Mouse (Mus musculus): ENCODE results near the gene Micall2. TPM values are rescaled to one million over a fixed set of nuclear protein-coding genes. Genes with fewer than 3 reads are reported as not detected.

Gene Micall2
- polyA plus RNA-seq, 1 experiment from 2014 or later = 5.4 TPM

GRCm38 (mm10) chr5:139736504-139736940 is 386 bp upstream of the Micall2 start:
- Histone ChIP-seq H3K36me3 (ENCODE audit: control insufficient read depth, insufficient read depth, low read length) (no peaks in the 10 kb centered on the region), H3K27me3 (ENCODE audit: control insufficient read depth, insufficient read depth, low read length) (peaks cover 2% of the 10 kb centered on the region; the same call in 1 of the 2 replicates), H3K27ac (ENCODE audit: low read depth, low read length) (no peak overlapping the region), H3K4me1 (replicated peaks; ENCODE audit: control insufficient read depth, insufficient read depth, low read length) (peaks cover 13% of the 10 kb centered on the region; the same call in 1 of the 2 replicates), H3K9ac (ENCODE audit: low read length) (peak overlapping the region; percentile 23; the same call in 1 of the 2 replicates), H3K4me2 (ENCODE audit: low read depth, low read length, severe bottlenecking) (peak overlapping the region; percentile 29; the same call in 1 of the 2 replicates), H3K9me3 (ENCODE audit: control insufficient read depth, low read length) (no peaks in the 10 kb centered on the region), H3K4me3 (ENCODE audit: low read depth, low read length) (peak overlapping the region; percentile 45; the same call in 1 of the 2 replicates)
- DNase-seq (ENCODE audit: low spot score) (no peak), ATAC-seq (replicated peaks; ENCODE audit: low FRiP score) (peak; percentile 72)
- 16% methylated on average over 10 of the region's 10 CpGs for WGBS

- peaks cover 15% of the 10 kb centered on the region; the same call in 1 of the 2 replicates for H3K4me1 ChIP-seq (replicated peaks; ENCODE audit: control insufficient read depth, insufficient read depth, low read length)
- H3K4me3 ChIP-seq (ENCODE audit: low read depth, low read length) = no peak overlapping the region
- no peak for ATAC-seq (replicated peaks; ENCODE audit: low FRiP score)
- H3K9ac ChIP-seq (ENCODE audit: low read length) = no peak overlapping the region
- H3K9me3 ChIP-seq (ENCODE audit: control insufficient read depth, low read length) = no peaks in the 10 kb centered on the region
- H3K27me3 ChIP-seq (ENCODE audit: control insufficient read depth, insufficient read depth, low read length) = peaks cover 2% of the 10 kb centered on the region; the same call in 1 of the 2 replicates
- no peaks in the 10 kb centered on the region for H3K36me3 ChIP-seq (ENCODE audit: control insufficient read depth, insufficient read depth, low read length)
- H3K4me2 ChIP-seq (ENCODE audit: low read depth, low read length, severe bottlenecking) = peak overlapping the region; percentile 11; the same call in 1 of the 2 replicates
- 82% methylated on average over 7 of the region's 7 CpGs for WGBS
- no peak overlapping the region for H3K27ac ChIP-seq (ENCODE audit: low read depth, low read length)
- DNase-seq (ENCODE audit: low spot score) = no peak
These were observed 1.4 kb downstream of the Micall2 start for GRCm38 (mm10) chr5:139734746-139735145.

GRCm38 (mm10) chr5:139734016-139734415 is 2.1 kb downstream of the Micall2 start:
- WGBS = 80% methylated on average over 3 of the region's 3 CpGs
- H3K4me2 ChIP-seq (ENCODE audit: low read depth, low read length, severe bottlenecking) = no peak overlapping the region
- no peak overlapping the region for H3K9ac ChIP-seq (ENCODE audit: low read length)
- H3K36me3 ChIP-seq (ENCODE audit: control insufficient read depth, insufficient read depth, low read length) = no peaks in the 10 kb centered on the region
- H3K4me1 ChIP-seq (replicated peaks; ENCODE audit: control insufficient read depth, insufficient read depth, low read length) = peaks cover 15% of the 10 kb centered on the region; the same call in 1 of the 2 replicates
- no peak overlapping the region for H3K4me3 ChIP-seq (ENCODE audit: low read depth, low read length)
- no peak for DNase-seq (ENCODE audit: low spot score)
- H3K27ac ChIP-seq (ENCODE audit: low read depth, low read length) = no peak overlapping the region
- no peaks in the 10 kb centered on the region for H3K9me3 ChIP-seq (ENCODE audit: control insufficient read depth, low read length)
- no peak for ATAC-seq (replicated peaks; ENCODE audit: low FRiP score)
- peaks cover 2% of the 10 kb centered on the region; the same call in 1 of the 2 replicates for H3K27me3 ChIP-seq (ENCODE audit: control insufficient read depth, insufficient read depth, low read length)

GRCm38 (mm10) chr5:139732634-139733107 is 3.5 kb downstream of the Micall2 start:
- Histone ChIP-seq H3K27ac (ENCODE audit: low read depth, low read length) (no peak overlapping the region), H3K4me3 (ENCODE audit: low read depth, low read length) (no peak overlapping the region), H3K27me3 (ENCODE audit: control insufficient read depth, insufficient read depth, low read length) (peaks cover 2% of the 10 kb centered on the region; the same call in 1 of the 2 replicates), H3K36me3 (ENCODE audit: control insufficient read depth, insufficient read depth, low read length) (no peaks in the 10 kb centered on the region), H3K4me2 (ENCODE audit: low read depth, low read length, severe bottlenecking) (no peak overlapping the region), H3K4me1 (replicated peaks; ENCODE audit: control insufficient read depth, insufficient read depth, low read length) (peaks cover 15% of the 10 kb centered on the region; the same call in 1 of the 2 replicates), H3K9ac (ENCODE audit: low read length) (no peak overlapping the region), H3K9me3 (ENCODE audit: control insufficient read depth, low read length) (no peaks in the 10 kb centered on the region)
- no peak for ATAC-seq (replicated peaks; ENCODE audit: low FRiP score)
- 81% methylated on average over 11 of the region's 11 CpGs for WGBS
- no peak for DNase-seq (ENCODE audit: low spot score)

GRCm38 (mm10) chr5:139730712-139731486 is 5.2 kb downstream of the Micall2 start:
- H3K4me1 ChIP-seq (replicated peaks; ENCODE audit: control insufficient read depth, insufficient read depth, low read length) = peaks cover 8% of the 10 kb centered on the region; the same call in 1 of the 2 replicates
- WGBS = 62% methylated on average over 8 of the region's 8 CpGs
- no peak overlapping the region for H3K9ac ChIP-seq (ENCODE audit: low read length)

GRCm38 (mm10) chr5:139727261-139727660 is 8.9 kb downstream of the Micall2 start:
- no peaks in the 10 kb centered on the region for H3K27me3 ChIP-seq (ENCODE audit: control insufficient read depth, insufficient read depth, low read length)
- DNase-seq (ENCODE audit: low spot score) (no peak), ATAC-seq (replicated peaks; ENCODE audit: low FRiP score) (no peak)
- H3K27ac ChIP-seq (ENCODE audit: low read depth, low read length) = no peak overlapping the region
- H3K4me2 ChIP-seq (ENCODE audit: low read depth, low read length, severe bottlenecking) = no peak overlapping the region
- H3K4me3 ChIP-seq (ENCODE audit: low read depth, low read length) = no peak overlapping the region
- 88% methylated on average over 11 of the region's 11 CpGs for WGBS
- H3K36me3 ChIP-seq (ENCODE audit: control insufficient read depth, insufficient read depth, low read length) = no peaks in the 10 kb centered on the region
- H3K4me1 ChIP-seq (replicated peaks; ENCODE audit: control insufficient read depth, insufficient read depth, low read length) = peaks cover 6% of the 10 kb centered on the region
- no peak overlapping the region for H3K9ac ChIP-seq (ENCODE audit: low read length)
- H3K9me3 ChIP-seq (ENCODE audit: control insufficient read depth, low read length) = no peaks in the 10 kb centered on the region

More at GRCm38 (mm10) chr5:139730712-139731486, 5.2 kb downstream of the Micall2 start:
- Histone ChIP-seq H3K36me3 (ENCODE audit: control insufficient read depth, insufficient read depth, low read length) (no peaks in the 10 kb centered on the region), H3K4me2 (ENCODE audit: low read depth, low read length, severe bottlenecking) (no peak overlapping the region), H3K27me3 (ENCODE audit: control insufficient read depth, insufficient read depth, low read length) (peaks cover 2% of the 10 kb centered on the region; the same call in 1 of the 2 replicates), H3K27ac (ENCODE audit: low read depth, low read length) (no peak overlapping the region), H3K9me3 (ENCODE audit: control insufficient read depth, low read length) (no peaks in the 10 kb centered on the region), H3K4me3 (ENCODE audit: low read depth, low read length) (no peak overlapping the region)
- ATAC-seq (replicated peaks; ENCODE audit: low FRiP score) = no peak
- DNase-seq (ENCODE audit: low spot score) = peak; percentile 49

GRCm38 (mm10) chr5:139726186-139726585 is 9.9 kb downstream of the Micall2 start:
- WGBS = 87% methylated on average over 3 of the region's 3 CpGs
- H3K27ac ChIP-seq (ENCODE audit: low read depth, low read length) = no peak overlapping the region
- no peaks in the 10 kb centered on the region for H3K27me3 ChIP-seq (ENCODE audit: control insufficient read depth, insufficient read depth, low read length)
- no peak for ATAC-seq (replicated peaks; ENCODE audit: low FRiP score)
- H3K4me2 ChIP-seq (ENCODE audit: low read depth, low read length, severe bottlenecking) = no peak overlapping the region
- H3K4me3 ChIP-seq (ENCODE audit: low read depth, low read length) = no peak overlapping the region
- no peaks in the 10 kb centered on the region for H3K36me3 ChIP-seq (ENCODE audit: control insufficient read depth, insufficient read depth, low read length)
- no peak overlapping the region for H3K9ac ChIP-seq (ENCODE audit: low read length)
- H3K9me3 ChIP-seq (ENCODE audit: control insufficient read depth, low read length) = no peaks in the 10 kb centered on the region
- peaks cover 6% of the 10 kb centered on the region for H3K4me1 ChIP-seq (replicated peaks; ENCODE audit: control insufficient read depth, insufficient read depth, low read length)
- DNase-seq (ENCODE audit: low spot score) = no peak

GRCm38 (mm10) chr5:139724336-139725116 is 11.6 kb downstream of the Micall2 start:
- no peak overlapping the region for H3K4me2 ChIP-seq (ENCODE audit: low read depth, low read length, severe bottlenecking)
- WGBS = 66% methylated on average over 10 of the region's 10 CpGs
- H3K9me3 ChIP-seq (ENCODE audit: control insufficient read depth, low read length) = no peaks in the 10 kb centered on the region
- no peak for ATAC-seq (replicated peaks; ENCODE audit: low FRiP score)
- H3K4me1 ChIP-seq (replicated peaks; ENCODE audit: control insufficient read depth, insufficient read depth, low read length) = peaks cover 4% of the 10 kb centered on the region; the same call in 1 of the 2 replicates
- 0 out of 2 replicates have a peak overlapping the region, but pooled peaks have one; percentile 27 for H3K9ac ChIP-seq (ENCODE audit: low read length)
- no peaks in the 10 kb centered on the region for H3K27me3 ChIP-seq (ENCODE audit: control insufficient read depth, insufficient read depth, low read length)
- no peak for DNase-seq (ENCODE audit: low spot score)
- H3K27ac ChIP-seq (ENCODE audit: low read depth, low read length) = no peak overlapping the region
- no peaks in the 10 kb centered on the region for H3K36me3 ChIP-seq (ENCODE audit: control insufficient read depth, insufficient read depth, low read length)
- H3K4me3 ChIP-seq (ENCODE audit: low read depth, low read length) = no peak overlapping the region

Data from forebrain, embryonic 11.5 days (tissue).